Mouse (Mus musculus) R1 (cell line): ENCODE data around the gene Tmem237.
A peak's percentile ranks its signal among the peaks of the same experiment; 100 is the strongest.

ENCODE experiments used
- DNase-seq: peaks from one replicate; pipeline ENCODE4 v3.0.0-alpha.2; 2018; ENCODE audit warnings: low read depth, low spot score

Gene Tmem237

DNA sequence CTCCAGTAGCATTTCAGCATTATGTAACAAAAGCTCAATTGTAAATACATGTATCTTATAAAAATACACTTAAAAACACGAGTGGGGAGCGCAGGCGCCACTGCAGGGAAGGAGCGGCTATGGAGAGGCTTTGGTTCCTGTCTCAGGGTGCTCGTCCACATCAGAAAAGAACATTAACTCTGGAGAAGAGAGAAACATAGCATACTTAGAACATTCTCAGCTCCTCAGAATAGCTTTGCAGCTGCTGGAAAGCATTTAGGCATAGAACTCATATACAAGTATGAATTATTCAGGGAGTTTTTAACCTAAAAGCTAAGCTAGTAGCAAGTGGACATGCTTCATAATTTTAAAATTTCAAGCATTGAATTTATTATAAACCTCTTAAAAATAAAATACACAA lies 19.2 kb downstream of the Tmem237 start:
- DNase-seq, result no peak

DNA sequence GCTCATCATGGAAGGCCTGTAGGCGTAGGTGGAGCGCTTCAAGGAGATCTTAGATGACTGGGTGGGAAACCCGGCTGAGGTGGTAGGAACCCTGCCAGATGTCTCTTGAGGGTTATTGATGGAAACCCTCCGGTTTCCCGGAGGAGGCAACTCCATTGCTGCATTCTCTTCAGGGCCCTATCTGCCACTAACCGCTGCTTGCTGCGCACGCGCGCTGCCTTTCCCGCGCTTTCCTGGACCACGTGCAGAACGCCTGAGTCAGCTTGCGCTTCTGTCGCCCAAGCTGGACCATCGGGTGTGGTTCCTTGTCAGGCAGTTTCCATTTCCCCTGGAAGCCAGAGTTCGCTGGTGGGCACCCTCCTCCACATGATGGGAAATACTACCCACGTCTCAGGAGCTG lies 25.5 kb downstream of the Tmem237 start, which contains the start of gene C2cd6:
Gene C2cd6, minus strand, starts transcription at position 196 of the 400 bp plus-strand sequence.
- DNase-seq, result peak; percentile 38

DNA sequence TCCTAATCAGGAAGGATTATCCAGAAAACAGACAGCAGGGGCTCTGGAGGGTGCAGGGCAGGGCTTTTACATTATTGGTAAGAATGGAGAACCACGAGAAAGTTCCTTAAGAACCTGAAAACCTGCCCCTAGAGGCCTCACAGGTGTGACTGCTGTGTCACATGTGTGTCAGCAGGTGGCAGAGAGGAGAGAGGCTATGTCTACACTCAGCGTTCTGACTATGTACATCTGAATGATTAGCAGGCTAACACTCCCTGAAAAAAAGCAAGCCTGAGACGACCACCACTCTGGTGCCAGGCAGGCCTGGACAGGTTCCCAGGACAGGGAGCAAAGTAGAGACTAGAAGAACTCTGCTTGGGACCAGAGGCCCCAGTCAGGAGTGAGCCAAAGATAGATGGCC lies 49.3 kb downstream of the Tmem237 start:
- peak; percentile 57 for DNase-seq

DNA sequence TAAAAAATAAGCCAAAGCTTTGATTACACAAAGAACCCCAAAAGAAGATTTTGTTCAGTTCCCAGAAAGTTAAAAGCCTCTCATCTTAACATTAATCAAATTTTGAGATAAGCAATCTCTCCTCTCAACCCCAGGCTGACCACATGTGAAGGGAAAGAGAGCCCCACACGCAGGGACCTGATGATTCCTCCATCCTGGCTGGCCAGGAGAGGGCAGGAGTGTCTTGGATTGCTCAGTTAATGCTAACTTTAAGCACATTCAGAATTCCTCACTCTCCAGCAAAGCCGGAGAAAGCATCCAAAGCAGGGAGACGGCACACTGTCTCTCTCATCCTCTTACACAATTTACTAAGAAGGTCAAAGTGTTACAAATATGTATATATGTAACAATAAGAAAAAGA lies 52.2 kb downstream of the Tmem237 start:
- DNase-seq, result peak; percentile 29

DNA sequence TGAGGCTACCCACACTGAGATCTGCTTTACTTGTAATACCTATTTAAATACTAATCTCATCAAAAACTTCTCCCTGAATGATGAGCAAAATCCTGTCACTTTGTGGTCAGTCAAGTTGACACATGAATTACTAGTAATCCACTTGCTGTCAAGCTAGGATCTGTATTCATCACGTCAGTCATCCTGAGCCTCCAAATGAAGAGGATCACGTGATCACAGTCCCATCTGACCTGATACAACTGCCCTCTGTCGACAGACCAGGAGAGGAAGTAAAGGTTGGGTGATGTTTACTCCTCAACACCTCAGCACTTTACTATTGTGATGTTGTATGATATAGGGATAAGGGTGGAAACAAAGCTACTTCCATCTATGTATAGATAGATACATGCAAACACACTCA lies 56.5 kb downstream of the Tmem237 start:
- no peak for DNase-seq

DNA sequence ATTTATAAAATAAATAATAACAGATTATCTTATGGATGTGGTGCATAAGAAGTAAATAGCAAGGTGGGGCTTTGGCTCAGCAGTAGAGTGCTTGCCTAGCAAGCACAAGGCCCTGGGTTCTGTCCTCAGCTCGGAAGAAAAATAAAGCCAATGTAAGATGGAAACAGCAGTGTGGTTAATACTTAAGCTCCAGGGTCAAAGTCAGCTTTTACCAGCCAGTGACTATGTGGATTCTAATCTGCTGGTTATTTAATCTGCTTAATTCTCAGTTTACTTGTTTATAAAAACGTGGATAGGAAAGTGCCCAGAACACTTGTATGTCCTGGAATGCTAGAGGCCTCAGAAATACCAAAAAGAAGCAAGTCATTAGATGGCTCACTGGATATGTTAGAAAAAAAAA lies 63.3 kb downstream of the Tmem237 start:
- DNase-seq, result no peak

DNA sequence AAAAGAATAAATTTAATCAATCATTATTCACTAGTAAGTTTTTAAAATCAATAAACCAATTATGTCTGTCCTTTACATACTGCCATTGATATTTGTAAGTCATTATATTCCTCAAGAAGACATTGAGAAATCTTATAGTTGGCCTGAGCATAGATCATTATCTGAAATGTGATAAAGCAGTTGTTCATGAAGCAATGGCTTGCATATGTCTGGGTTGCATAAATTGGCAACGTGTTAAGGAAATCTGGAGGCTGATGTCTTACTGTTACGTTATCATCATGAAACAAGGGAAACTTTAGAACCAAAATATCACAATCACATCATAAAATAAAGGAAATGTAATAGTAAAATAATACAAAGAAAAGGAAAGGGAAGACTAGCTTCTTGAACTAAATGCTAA lies 68.9 kb downstream of the Tmem237 start:
- DNase-seq, result no peak
